Mouse (Mus musculus): Measurements from ENCODE around the gene Ints6l. TPM values are rescaled to one million over a fixed set of nuclear protein-coding genes. Genes with fewer than 3 reads are reported as not detected.
A peak's percentile ranks its signal among the peaks of the same experiment; 100 is the strongest.
"Not testable (repeated sequence)": the region's sequence is repeated elsewhere in the genome, so short reads cannot be mapped to it uniquely, and the experiment has no call there.

Gene Ints6l
- polyA plus RNA-seq, 1 experiment from 2014 or later: 29.9 TPM

GRCm38 (mm10) chrX:56467688-56468087, 13.0 kb downstream of the Ints6l start:
- no peak overlapping the region for H3K4me3 ChIP-seq (ENCODE audit: low read depth, low read length)
- no peak for TF ChIP-seq CTCF (IDR thresholded peaks at IDR 0.05; ENCODE audit: low read depth)
- H3K9me3 ChIP-seq (ENCODE audit: low read depth, low read length): no peaks in the 10 kb centered on the region
- ATAC-seq (ENCODE audit: insufficient read depth): peak; percentile 21; the same call in 1 of the 2 replicates
- WGBS: 39% methylated on average over 4 of the region's 4 CpGs
- peak; percentile 30 for DNase-seq
- no peaks in the 10 kb centered on the region for H3K36me3 ChIP-seq (ENCODE audit: insufficient read depth)
- no peak overlapping the region for H3K27ac ChIP-seq (ENCODE audit: low read depth)
- no peaks in the 10 kb centered on the region; the same call in 1 of the 2 replicates for H3K4me1 ChIP-seq (ENCODE audit: insufficient read depth)
- no peaks in the 10 kb centered on the region for H3K27me3 ChIP-seq (ENCODE audit: insufficient read depth, low read length)
- no peak overlapping the region for H3K9ac ChIP-seq
- H3K4me2 ChIP-seq: no peak overlapping the region

GRCm38 (mm10) chrX:56468422-56468821, 13.8 kb downstream of the Ints6l start:
- no peaks in the 10 kb centered on the region for H3K27me3 ChIP-seq (ENCODE audit: insufficient read depth, low read length)
- no peak overlapping the region for H3K4me2 ChIP-seq
- no peaks in the 10 kb centered on the region for H3K9me3 ChIP-seq (ENCODE audit: low read depth, low read length)
- ATAC-seq (ENCODE audit: insufficient read depth) (no peak), DNase-seq (no peak)
- 39% methylated on average over 6 of the region's 6 CpGs for WGBS
- H3K4me1 ChIP-seq (ENCODE audit: insufficient read depth): no peaks in the 10 kb centered on the region; the same call in 1 of the 2 replicates
- no peaks in the 10 kb centered on the region for H3K36me3 ChIP-seq (ENCODE audit: insufficient read depth)
- no peak for TF ChIP-seq CTCF (IDR thresholded peaks at IDR 0.05; ENCODE audit: low read depth)
- peak overlapping the region; percentile 61 for H3K27ac ChIP-seq (ENCODE audit: low read depth)
- no peak overlapping the region for H3K4me3 ChIP-seq (ENCODE audit: low read depth, low read length)
- no peak overlapping the region for H3K9ac ChIP-seq

GRCm38 (mm10) chrX:56474035-56474434, 19.4 kb downstream of the Ints6l start:
- H3K9me3 ChIP-seq (ENCODE audit: low read depth, low read length): no peaks in the 10 kb centered on the region
- H3K27me3 ChIP-seq (ENCODE audit: insufficient read depth, low read length): no peaks in the 10 kb centered on the region
- DNase-seq: no peak
- WGBS: 43% methylated on average over 8 of the region's 8 CpGs
- no peak overlapping the region for H3K4me2 ChIP-seq
- no peak overlapping the region for H3K4me3 ChIP-seq (ENCODE audit: low read depth, low read length)
- no peak for TF ChIP-seq CTCF (IDR thresholded peaks at IDR 0.05; ENCODE audit: low read depth)
- H3K36me3 ChIP-seq (ENCODE audit: insufficient read depth): no peaks in the 10 kb centered on the region
- H3K27ac ChIP-seq (ENCODE audit: low read depth): no peak overlapping the region
- no peak overlapping the region for H3K9ac ChIP-seq
- no peaks in the 10 kb centered on the region for H3K4me1 ChIP-seq (ENCODE audit: insufficient read depth)
- ATAC-seq (ENCODE audit: insufficient read depth): no peak

- WGBS: 81% methylated on average over 3 of the region's 3 CpGs
- no peak for TF ChIP-seq CTCF (IDR thresholded peaks at IDR 0.05; ENCODE audit: low read depth)
- Histone ChIP-seq H3K9me3 (ENCODE audit: low read depth, low read length) (no peaks in the 10 kb centered on the region), H3K27ac (ENCODE audit: low read depth) (no peak overlapping the region), H3K27me3 (ENCODE audit: insufficient read depth, low read length) (no peaks in the 10 kb centered on the region), H3K4me1 (ENCODE audit: insufficient read depth) (no peaks in the 10 kb centered on the region), H3K9ac (no peak overlapping the region), H3K4me2 (no peak overlapping the region), H3K36me3 (ENCODE audit: insufficient read depth) (no peaks in the 10 kb centered on the region), H3K4me3 (ENCODE audit: low read depth, low read length) (no peak overlapping the region)
- ATAC-seq (ENCODE audit: insufficient read depth): no peak; the same call in 1 of the 2 replicates
- DNase-seq: no peak
Observed at GRCm38 (mm10) chrX:56477553-56477952, 22.9 kb downstream of the Ints6l start.

- no peak for TF ChIP-seq CTCF (IDR thresholded peaks at IDR 0.05; ENCODE audit: low read depth)
- H3K27me3 ChIP-seq (ENCODE audit: insufficient read depth, low read length): no peaks in the 10 kb centered on the region
- H3K4me2 ChIP-seq: no peak overlapping the region
- H3K4me1 ChIP-seq (ENCODE audit: insufficient read depth): no peaks in the 10 kb centered on the region
- H3K9me3 ChIP-seq (ENCODE audit: low read depth, low read length): no peaks in the 10 kb centered on the region
- ATAC-seq (ENCODE audit: insufficient read depth): no peak
- 63% methylated on average over 3 of the region's 3 CpGs for WGBS
- no peak for DNase-seq
- no peak overlapping the region for H3K9ac ChIP-seq
- no peak overlapping the region for H3K27ac ChIP-seq (ENCODE audit: low read depth)
- H3K36me3 ChIP-seq (ENCODE audit: insufficient read depth): no peaks in the 10 kb centered on the region; the same call in 1 of the 2 replicates
- no peak overlapping the region for H3K4me3 ChIP-seq (ENCODE audit: low read depth, low read length)
Observed at GRCm38 (mm10) chrX:56481906-56482305, 27.2 kb downstream of the Ints6l start.

GRCm38 (mm10) chrX:56489758-56490157, 35.1 kb downstream of the Ints6l start:
- WGBS: 12% methylated on average over 1 of the region's 1 CpGs
- no peak overlapping the region for H3K4me3 ChIP-seq (ENCODE audit: low read depth, low read length)
- peaks cover 7% of the 10 kb centered on the region; the same call in 1 of the 2 replicates for H3K36me3 ChIP-seq (ENCODE audit: insufficient read depth)
- H3K27me3 ChIP-seq (ENCODE audit: insufficient read depth, low read length): no peaks in the 10 kb centered on the region
- peak; percentile 75 for TF ChIP-seq CTCF (IDR thresholded peaks at IDR 0.05; ENCODE audit: low read depth)
- ATAC-seq (ENCODE audit: insufficient read depth) (no peak), DNase-seq (peak; percentile 89)
- no peaks in the 10 kb centered on the region for H3K9me3 ChIP-seq (ENCODE audit: low read depth, low read length)
- H3K27ac ChIP-seq (ENCODE audit: low read depth): no peak overlapping the region
- no peaks in the 10 kb centered on the region for H3K4me1 ChIP-seq (ENCODE audit: insufficient read depth)
- no peak overlapping the region for H3K9ac ChIP-seq
- H3K4me2 ChIP-seq: no peak overlapping the region

- Histone ChIP-seq H3K9ac (no peak overlapping the region), H3K4me3 (ENCODE audit: low read depth, low read length) (no peak overlapping the region)
- 77% methylated on average over 7 of the region's 7 CpGs for WGBS
Observed at GRCm38 (mm10) chrX:56497241-56497640, 42.6 kb downstream of the Ints6l start.

GRCm38 (mm10) chrX:56524442-56524841, 69.8 kb downstream of the Ints6l start, which contains the start of gene Gm10477:
Gene Gm10477, plus strand, starts transcription at chrX:56524742.
- not testable (repeated sequence) for DNase-seq; H3K4me2 ChIP-seq; H3K9ac ChIP-seq; H3K4me3 ChIP-seq (ENCODE audit: low read depth, low read length); ATAC-seq (ENCODE audit: insufficient read depth); H3K36me3 ChIP-seq (ENCODE audit: insufficient read depth); H3K27me3 ChIP-seq (ENCODE audit: insufficient read depth, low read length); H3K27ac ChIP-seq (ENCODE audit: low read depth); H3K9me3 ChIP-seq (ENCODE audit: low read depth, low read length); H3K4me1 ChIP-seq (ENCODE audit: insufficient read depth)
- 78% methylated on average over 6 of the region's 6 CpGs for WGBS

More at GRCm38 (mm10) chrX:56497241-56497640, 42.6 kb downstream of the Ints6l start:
- no peaks in the 10 kb centered on the region for H3K27me3 ChIP-seq (ENCODE audit: insufficient read depth, low read length)
- no peak for TF ChIP-seq CTCF (IDR thresholded peaks at IDR 0.05; ENCODE audit: low read depth)
- ATAC-seq (ENCODE audit: insufficient read depth) (no peak), DNase-seq (no peak)
- H3K27ac ChIP-seq (ENCODE audit: low read depth): no peak overlapping the region
- H3K36me3 ChIP-seq (ENCODE audit: insufficient read depth): peaks cover 17% of the 10 kb centered on the region; the same call in 1 of the 2 replicates
- no peak overlapping the region for H3K4me2 ChIP-seq
- no peaks in the 10 kb centered on the region for H3K4me1 ChIP-seq (ENCODE audit: insufficient read depth)
- H3K9me3 ChIP-seq (ENCODE audit: low read depth, low read length): no peaks in the 10 kb centered on the region

Data from lung, embryonic 14.5 days (tissue).